In the genomic region with DNA sequence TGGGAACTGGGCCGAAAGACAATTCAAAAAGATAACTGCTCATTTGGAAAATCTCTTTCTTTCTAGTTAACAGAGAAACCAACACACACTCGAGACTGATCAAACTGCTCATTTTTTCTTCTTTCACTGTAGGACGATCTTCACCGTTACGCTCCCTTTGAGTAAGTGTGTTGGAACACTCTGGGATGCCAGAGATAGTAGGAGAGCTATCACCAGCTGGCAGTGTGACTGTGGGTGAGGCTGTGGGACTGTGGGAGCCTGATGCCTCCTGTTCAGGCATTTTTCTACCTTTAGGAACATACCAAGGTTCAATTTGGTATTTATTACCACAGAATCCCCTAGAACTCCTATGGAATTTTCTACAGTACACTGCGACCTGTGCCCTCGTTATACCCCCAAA, we compare ENCODE assay signal across 19 mouse cellular contexts. TPM values are rescaled to one million over a fixed set of nuclear protein-coding genes. Genes with fewer than 3 reads are reported as not detected.
A peak's percentile ranks its signal among the peaks of the same experiment; 100 is the strongest.
DNase-seq lines count a peak whose midpoint lies in the region; ATAC-seq lines count a peak whose summit lies in the region.
"Had no signal": no experiment of that assay in that cellular context is flagged by ENCODE, and none has a peak within 500 bp of the region (broad histone marks: within the 10 kb centered on the region; RNA-seq: fewer than 3 reads in every experiment).

No protein-coding gene starts in this region.

- intact Hi-C loops in heart, postnatal 10 days (cut with DNase I), result loop anchor here (5.0 kb wide), 1 partner anchor 258 kb away; no protein-coding TSS in a partner anchor
- intact Hi-C loops in left cerebral cortex, postnatal 4 days (cut with DNase I), result loop anchor here (5.0 to 10.0 kb wide), 2 partner anchors 119 to 248 kb away; a partner anchor contains a TSS

- H3K9me3 ChIP-seq in heart, embryonic 14.5 days (ENCODE audit: control insufficient read depth, low read length), result no peaks in the 10 kb centered on the region
- H3K9me3 ChIP-seq: heart, embryonic 12.5 days; liver, embryonic 15.5 days; midbrain, embryonic 15.5 days had no signal

- DNase-seq in heart, postnatal 10 days, result no peak
- DNase-seq in left cerebral cortex, adult 18-20 months (ENCODE audit: low spot score in 2 of 2), result peak; percentile 22 to 34
- no peak for DNase-seq in left cerebral cortex, postnatal 4 days
- DNase-seq in right cerebral cortex, adult 2 months (ENCODE audit: low spot score in 2 of 2), result peak; percentile 44 to 47
- DNase-seq in right cerebral cortex, postnatal 25 days, result no peak
- DNase-seq in adrenal gland, postnatal 36 days, result no peak
- DNase-seq: adrenal gland, postnatal 25 days; gastrocnemius, adult 2 months; kidney, adult 11 months; lung, postnatal 10 days had no signal

- H3K4me1 ChIP-seq in heart, embryonic 14.5 days (ENCODE audit: control insufficient read depth in 2 of 2, insufficient read depth in 2 of 2, low read length in 2 of 2), result peaks cover 5 to 15% of the 10 kb centered on the region in 2 experiments; a peak in 3 of 4 replicates

- WGBS in heart, embryonic 14.5 days, result 61% methylated on average over 7 of the region's 7 CpGs

- no peak overlapping the region for H3K27ac ChIP-seq in heart, embryonic 14.5 days (replicated peaks in 1 of 2; ENCODE audit: control insufficient read depth in 1 of 2, insufficient read depth in 1 of 2, low read depth in 2 of 2, low read length in 2 of 2)
- H3K27ac ChIP-seq: gastrocnemius, adult 2 months; kidney, postnatal 0 days; liver, embryonic 15.5 days; midbrain, embryonic 15.5 days had no signal

- no peaks in the 10 kb centered on the region for H3K27me3 ChIP-seq in heart, embryonic 14.5 days (ENCODE audit: control insufficient read depth, insufficient read depth, low read length)
- H3K27me3 ChIP-seq: heart, embryonic 12.5 days; liver, embryonic 15.5 days; midbrain, embryonic 15.5 days; Patski had no signal

- H3K9ac ChIP-seq in heart, embryonic 14.5 days (ENCODE audit: low read length), result no peak overlapping the region; the same call in 1 of the 2 replicates
- H3K9ac ChIP-seq: heart, embryonic 12.5 days; liver, embryonic 15.5 days; midbrain, embryonic 15.5 days had no signal

- ATAC-seq in heart, embryonic 14.5 days (ENCODE audit: insufficient number of reproducible peaks, insufficient read depth, low FRiP score, low read depth), result no peak
- ATAC-seq: activated CD4-positive, CD25-positive, alpha-beta regulatory T cell, adult 4 months; forebrain, embryonic 14.5 days; midbrain, embryonic 15.5 days; Patski had no signal

- peak overlapping the region; percentile 5; the same call in 1 of the 2 replicates for H3K4me2 ChIP-seq in heart, embryonic 14.5 days (ENCODE audit: low read length)
- H3K4me2 ChIP-seq: heart, embryonic 12.5 days; liver, embryonic 15.5 days; midbrain, embryonic 15.5 days had no signal

- no peak overlapping the region for H3K4me3 ChIP-seq in heart, embryonic 14.5 days (ENCODE audit: control insufficient read depth in 1 of 2, insufficient read depth in 1 of 2, low read depth in 1 of 2, low read length in 2 of 2)
- H3K4me3 ChIP-seq: erythroblast, embryonic 14.5 days; gastrocnemius, adult 2 months; heart, embryonic 12.5 days; liver, embryonic 15.5 days; midbrain, embryonic 15.5 days had no signal

- no peaks in the 10 kb centered on the region for H3K36me3 ChIP-seq in heart, embryonic 14.5 days (ENCODE audit: control insufficient read depth, insufficient read depth, low read length)
- H3K36me3 ChIP-seq: heart, embryonic 12.5 days; liver, embryonic 15.5 days; midbrain, embryonic 15.5 days had no signal

RNA-seq across cellular contexts. Expression of a gene that starts 3.4 kb away (rescaled TPM):
- polyA plus RNA-seq in heart, embryonic 14.5 days (2014; fragmentation: Nextera tagmentation; extraction: Ambion mirVana), result 80.7 and 80.9 TPM in 2 replicates
- total RNA-seq in heart, postnatal 10 days (2021), result 10 to 100 TPM; 49.3 to 53.9 TPM
- 10 to 100 TPM; 22.6 to 24.2 TPM for total RNA-seq in left cerebral cortex, adult 18-20 months (2021)
- total RNA-seq in left cerebral cortex, postnatal 4 days (2021), result 10 to 100 TPM; 21.5 to 24.5 TPM
- 10 to 100 TPM; 39.5 to 65.7 TPM for total RNA-seq in adrenal gland, postnatal 36 days (2021)

RNA-seq across cellular contexts. Expression of a gene that starts 17.9 kb away (rescaled TPM):
- 32.4 and 32.5 TPM in 2 replicates for polyA plus RNA-seq in heart, embryonic 14.5 days (2014; fragmentation: Nextera tagmentation; extraction: Ambion mirVana)
- total RNA-seq in heart, postnatal 10 days (2021), result 10 to 100 TPM; 24.4 to 25.1 TPM
- 10 to 100 TPM; 31.6 to 34.0 TPM for total RNA-seq in left cerebral cortex, adult 18-20 months (2021)
- total RNA-seq in left cerebral cortex, postnatal 4 days (2021), result 10 to 100 TPM; 32.9 to 38.4 TPM
- total RNA-seq in adrenal gland, postnatal 36 days (2021), result 10 to 100 TPM; 21.2 to 38.2 TPM

Comparison
In these comparisons a context has a peak if more than half of its experiments do, and no peak if none do; other contexts are left out.
1. DNase-seq: peak in left cerebral cortex, adult 18-20 months (2 of 2) and right cerebral cortex, adult 2 months (2 of 2); none in heart, postnatal 10 days (0 of 2), left cerebral cortex, postnatal 4 days (single experiment), right cerebral cortex, postnatal 25 days (single experiment) and adrenal gland, postnatal 36 days (0 of 2).